Mouse (Mus musculus) limb, embryonic 12.5 days (tissue): ENCODE data around the gene Ttc6. TPM values are rescaled to one million over a fixed set of nuclear protein-coding genes. Genes with fewer than 3 reads are reported as not detected.

ENCODE experiments used
- ATAC-seq: fragments of 200-750 bp; cut with Nextera tagmentation; 2 replicates; pipeline ENCODE4 v1.8.0; 2017; ENCODE audit warnings: low read depth, moderate TSS enrichment; ENCODE audit not compliant: insufficient number of reproducible peaks, insufficient read depth, low FRiP score, low TSS enrichment
- H3K27ac ChIP-seq: fragments of 300-500 bp; sonication (generic); 2 replicates; pipeline ENCODE4 v1.5.1; 2016; ENCODE audit warnings: mild to moderate bottlenecking, moderate library complexity
- H3K27me3 ChIP-seq: fragments of 300-500 bp; sonication (generic); 2 replicates; pipeline ENCODE4 v1.6.1; 2016; ENCODE audit warnings: mild to moderate bottlenecking, moderate library complexity
- H3K36me3 ChIP-seq: fragments of 300-500 bp; sonication (generic); 2 replicates; pipeline ENCODE4 v1.6.1; 2016; ENCODE audit warnings: mild to moderate bottlenecking, moderate library complexity
- H3K4me1 ChIP-seq: fragments of 300-500 bp; sonication (generic); replicated peaks from 2 replicates; pipeline ENCODE4 v1.6.1; 2016
- H3K4me2 ChIP-seq: fragments of 300-500 bp; sonication (generic); 2 replicates; pipeline ENCODE4 v1.6.1; 2016; ENCODE audit warnings: mild to moderate bottlenecking, moderate library complexity
- H3K4me3 ChIP-seq: fragments of 300-500 bp; sonication (generic); replicated peaks from 2 replicates; pipeline ENCODE4 v1.5.1; 2016; ENCODE audit warnings: mild to moderate bottlenecking
- H3K9ac ChIP-seq: fragments of 300-500 bp; sonication (generic); replicated peaks from 2 replicates; pipeline ENCODE4 v1.6.1; 2016; ENCODE audit warnings: mild to moderate bottlenecking, moderate library complexity
- H3K9me3 ChIP-seq: fragments of 300-500 bp; sonication (generic); 2 replicates; pipeline ENCODE4 v1.6.1; 2016; ENCODE audit warnings: mild to moderate bottlenecking, moderate library complexity
- WGBS: fragments of 180-500 bp; shearing (Covaris S2); methylation state at CpG from one replicate; pipeline ENCODE4 v1.1.7; 2016; 5-methylcytosine and 5-hydroxymethylcytosine counted together
- polyA plus RNA-seq: library from polyadenylated mRNA; unstranded; fragments of >200 nt; fragmentation: Nextera tagmentation; extraction: Ambion mirVana; gene quantifications from 2 replicates; pipeline ENCODE4 v1.2.1, GENCODE M21; 2016

Ttc6 gene
- polyA plus RNA-seq, 1 experiment from 2014 or later: 0.13 TPM

DNA sequence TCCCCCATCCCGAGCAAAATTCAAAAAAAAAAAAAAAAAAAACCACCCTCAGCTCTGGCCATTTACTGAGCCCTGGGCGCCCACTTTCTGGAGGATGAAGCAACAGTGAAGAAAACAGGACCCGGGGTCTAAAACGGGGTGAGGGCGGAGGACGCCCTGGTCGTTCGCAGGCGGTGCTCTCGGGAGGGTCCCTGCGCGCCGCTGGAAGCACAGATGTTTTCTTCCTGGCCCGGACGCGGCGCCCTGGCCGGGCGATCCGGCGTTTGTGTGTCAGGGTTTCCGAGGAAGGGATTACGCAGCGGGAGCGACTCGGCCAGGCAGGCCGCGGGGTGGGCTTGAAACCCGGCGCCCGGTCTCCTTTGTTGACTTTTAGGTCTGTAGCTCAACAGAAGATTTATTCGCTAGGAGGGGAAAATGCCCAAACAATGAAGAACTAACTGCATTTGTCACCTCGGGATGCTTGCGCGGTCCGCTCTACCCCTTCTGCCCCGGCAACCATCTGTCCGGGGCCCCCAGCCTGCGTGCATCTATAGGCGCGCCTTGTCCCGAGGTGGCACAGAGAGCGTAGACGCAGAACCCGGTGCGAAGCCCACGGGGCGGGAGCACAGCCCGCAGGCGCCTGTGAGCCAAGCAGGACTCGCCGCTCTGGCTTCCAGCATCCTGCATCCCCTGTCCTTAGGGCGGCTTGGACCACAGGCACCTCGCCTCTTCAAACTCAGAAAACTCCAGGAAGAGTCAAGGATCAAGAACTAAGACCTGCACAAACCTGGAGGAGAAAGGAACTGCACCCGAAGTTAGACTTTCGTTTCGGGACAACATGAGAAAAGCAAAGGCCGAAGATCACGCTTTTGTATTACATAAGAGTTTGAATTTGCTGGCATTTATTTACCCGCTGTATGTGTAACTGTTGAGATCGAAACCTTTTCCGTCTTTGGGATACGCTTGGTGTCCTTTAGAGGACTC is 25.0 kb upstream of the Ttc6 start:
- Histone ChIP-seq H3K4me2 (peak overlapping the region; percentile 67), H3K27me3 (peaks cover 85% of the 10 kb centered on the region), H3K9me3 (no peaks in the 10 kb centered on the region), H3K9ac (peak overlapping the region; percentile 37; the same call in 1 of the 2 replicates), H3K36me3 (no peaks in the 10 kb centered on the region), H3K27ac (no peak overlapping the region), H3K4me3 (peak overlapping the region; percentile 42), H3K4me1 (peaks cover 30% of the 10 kb centered on the region)
- under 1% methylated on average over 63 of the region's 63 CpGs for WGBS
- no peak for ATAC-seq

DNA sequence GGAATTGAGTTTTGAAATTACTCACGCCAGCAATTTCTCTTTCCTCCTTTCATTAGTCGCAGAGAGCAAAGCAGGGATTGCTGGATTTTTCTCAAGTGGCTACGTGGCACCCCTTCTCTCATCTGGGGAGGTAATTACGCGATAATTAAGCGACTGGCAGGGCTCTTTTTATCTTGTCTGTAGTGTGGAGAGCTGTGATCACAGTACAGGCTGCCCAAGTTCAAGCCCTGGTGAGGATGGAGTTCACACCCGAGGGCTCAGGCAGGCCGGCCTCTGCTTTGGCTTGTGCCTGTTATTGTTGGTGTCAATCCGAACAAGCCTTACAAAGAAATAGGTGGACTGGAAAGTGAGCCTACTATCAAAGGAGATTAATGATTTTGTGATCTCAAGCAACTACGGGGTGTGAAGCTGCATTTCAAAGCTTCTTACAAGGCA is 24.3 kb upstream of the Ttc6 start:
- no peak for ATAC-seq
- Histone ChIP-seq H3K9ac (no peak overlapping the region), H3K9me3 (no peaks in the 10 kb centered on the region), H3K4me2 (peak overlapping the region; percentile 67), H3K4me1 (peaks cover 29% of the 10 kb centered on the region), H3K36me3 (no peaks in the 10 kb centered on the region), H3K27ac (no peak overlapping the region), H3K4me3 (0 out of 2 replicates have a peak overlapping the region, but pooled peaks have one; percentile 42), H3K27me3 (peaks cover 84% of the 10 kb centered on the region)
- WGBS: 1% methylated on average over 10 of the region's 10 CpGs

DNA sequence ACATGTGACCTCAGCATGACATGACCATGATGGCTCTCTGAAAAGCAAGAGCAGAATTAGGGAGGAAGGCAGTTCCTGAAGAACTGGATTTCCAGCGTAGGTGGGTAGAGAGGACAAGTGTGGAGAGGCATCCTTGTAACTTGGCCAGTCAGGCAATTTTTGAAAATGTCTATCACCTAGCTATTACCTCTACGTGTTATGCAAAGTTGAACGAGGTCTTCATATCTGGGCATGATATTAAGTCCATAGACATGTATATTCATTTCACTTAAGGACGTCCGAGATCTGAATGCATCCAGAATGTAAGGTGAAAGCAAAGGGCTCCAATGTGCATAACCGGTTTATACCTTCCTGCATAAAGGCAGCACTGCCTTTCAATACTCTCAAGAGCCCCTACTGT is 22.8 kb upstream of the Ttc6 start:
- H3K4me3 ChIP-seq: no peak overlapping the region
- 6% methylated on average over 6 of the region's 6 CpGs for WGBS
- no peaks in the 10 kb centered on the region for H3K9me3 ChIP-seq
- no peak overlapping the region for H3K4me2 ChIP-seq
- H3K36me3 ChIP-seq: no peaks in the 10 kb centered on the region
- peaks cover 82% of the 10 kb centered on the region for H3K27me3 ChIP-seq
- no peak for ATAC-seq
- H3K9ac ChIP-seq: no peak overlapping the region
- H3K27ac ChIP-seq: no peak overlapping the region
- H3K4me1 ChIP-seq: peaks cover 32% of the 10 kb centered on the region

GRCm38 (mm10) chr12:57541931-57542745 is 21.8 kb upstream of the Ttc6 start:
- Histone ChIP-seq H3K36me3 (no peaks in the 10 kb centered on the region), H3K4me1 (peaks cover 38% of the 10 kb centered on the region), H3K27me3 (peaks cover 82% of the 10 kb centered on the region), H3K4me2 (peak overlapping the region; percentile 44), H3K4me3 (peak overlapping the region; percentile 27), H3K9ac (no peak overlapping the region; the same call in 1 of the 2 replicates), H3K27ac (no peak overlapping the region), H3K9me3 (no peaks in the 10 kb centered on the region)
- 1% methylated on average over 46 of the region's 46 CpGs for WGBS
- no peak; the same call in 1 of the 2 replicates for ATAC-seq

DNA sequence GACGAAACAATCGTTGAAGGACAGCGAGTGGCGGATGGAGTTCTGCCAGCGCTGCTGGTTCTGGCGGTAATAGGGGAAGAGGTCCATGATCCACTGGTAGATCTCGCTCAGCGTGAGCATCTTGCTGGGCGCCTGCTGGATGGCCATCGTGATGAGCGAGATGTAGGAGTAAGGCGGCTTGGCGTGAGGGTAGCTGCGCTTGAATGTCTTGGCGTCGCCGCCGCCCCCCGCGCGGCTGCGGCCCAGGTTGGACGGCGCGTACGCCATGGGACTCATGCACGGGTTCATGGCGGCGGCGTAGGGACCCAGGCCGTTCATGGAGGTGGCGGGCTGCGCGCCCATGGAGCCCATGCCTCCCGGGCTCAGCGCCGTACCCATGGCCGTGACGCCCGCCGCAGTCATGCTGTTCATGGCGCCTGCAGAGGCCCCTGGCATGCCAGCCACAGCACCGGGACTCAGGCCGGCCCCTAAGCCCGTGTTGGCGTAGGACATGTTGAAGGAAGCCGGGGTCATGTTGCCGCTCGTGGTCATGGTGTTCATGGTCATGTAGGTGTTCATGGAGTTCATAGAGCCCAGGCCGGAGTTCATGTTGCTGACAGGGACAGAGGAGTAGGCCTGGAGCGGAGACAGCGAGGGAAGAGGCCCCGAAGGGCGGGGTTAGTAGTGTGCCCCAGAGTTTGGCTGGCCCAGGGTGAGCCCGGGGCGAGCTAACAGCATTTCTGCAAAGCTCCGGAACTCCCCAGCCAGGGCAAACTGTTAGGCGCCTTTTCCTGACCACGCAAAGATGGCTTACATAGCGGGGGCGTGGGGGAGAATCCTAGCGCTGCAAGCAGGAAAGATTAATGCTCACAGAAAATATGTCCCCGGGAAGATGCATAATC is 20.9 kb upstream of the Ttc6 start:
- Histone ChIP-seq H3K36me3 (no peaks in the 10 kb centered on the region), H3K9me3 (no peaks in the 10 kb centered on the region), H3K27ac (no peak overlapping the region), H3K27me3 (peaks cover 88% of the 10 kb centered on the region), H3K4me2 (peak overlapping the region; percentile 44), H3K9ac (no peak overlapping the region; the same call in 1 of the 2 replicates), H3K4me1 (peaks cover 38% of the 10 kb centered on the region), H3K4me3 (peak overlapping the region; percentile 27)
- ATAC-seq: no peak
- under 1% methylated on average over 63 of the region's 63 CpGs for WGBS

DNA sequence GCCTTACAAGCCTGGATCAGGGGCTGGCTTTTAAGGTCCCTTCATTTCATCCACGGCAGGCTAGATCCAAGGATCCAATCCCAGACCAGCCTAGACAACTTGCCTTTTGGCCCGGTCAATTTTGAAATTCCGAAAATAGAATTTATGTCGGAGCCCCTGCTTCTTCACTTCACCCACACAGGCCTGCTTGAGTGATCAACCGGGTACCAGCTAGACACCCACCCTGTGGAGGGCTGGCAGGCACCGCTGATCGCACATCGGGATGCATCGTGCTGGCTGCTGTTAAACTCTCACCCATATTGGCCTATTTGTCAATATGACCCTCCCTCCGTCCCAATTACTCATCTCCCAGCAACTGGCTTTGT is 20.3 kb upstream of the Ttc6 start:
- no peak for ATAC-seq
- Histone ChIP-seq H3K9ac (no peak overlapping the region), H3K9me3 (no peaks in the 10 kb centered on the region), H3K4me2 (0 out of 2 replicates have a peak overlapping the region, but pooled peaks have one; percentile 44), H3K4me3 (no peak overlapping the region), H3K4me1 (peaks cover 34% of the 10 kb centered on the region), H3K36me3 (no peaks in the 10 kb centered on the region), H3K27me3 (peaks cover 88% of the 10 kb centered on the region), H3K27ac (no peak overlapping the region)
- 2% methylated on average over 10 of the region's 10 CpGs for WGBS

DNA sequence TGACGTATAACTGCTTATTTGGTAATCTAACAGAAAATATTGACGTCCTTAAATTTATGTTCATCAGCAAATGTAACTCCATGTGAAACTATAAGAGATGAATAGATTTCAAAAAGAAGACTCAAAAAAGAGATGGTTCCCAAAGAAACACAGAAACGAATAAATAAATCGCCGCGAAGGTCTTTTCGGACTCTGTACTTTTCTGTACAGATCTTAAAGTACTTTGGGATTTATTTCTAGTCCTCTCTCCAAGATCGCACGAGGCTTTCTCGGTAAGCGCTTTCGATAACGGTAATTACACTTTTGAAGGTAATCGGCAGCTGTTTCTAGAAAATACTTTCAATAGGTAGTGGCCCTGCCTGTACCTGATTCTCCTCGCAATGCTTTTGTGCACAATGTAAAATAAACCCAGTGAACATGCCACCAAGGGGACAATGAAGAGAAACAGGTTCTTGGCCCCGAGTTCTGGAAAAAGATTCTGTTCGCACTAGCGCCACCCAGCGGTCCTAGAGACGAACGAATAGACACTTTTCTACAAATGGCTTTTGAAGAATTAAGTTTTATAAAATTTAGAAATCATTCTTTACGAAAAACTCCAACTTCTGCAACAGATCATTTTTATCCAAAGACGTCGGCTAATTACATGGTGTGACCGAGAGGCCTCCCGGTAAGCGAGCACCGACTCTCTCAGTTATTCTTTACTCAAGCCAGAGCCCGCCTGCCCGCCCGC is 19.1 kb upstream of the Ttc6 start:
- Histone ChIP-seq H3K4me1 (peaks cover 25% of the 10 kb centered on the region), H3K4me3 (peak overlapping the region; percentile 47), H3K27ac (no peak overlapping the region), H3K9ac (no peak overlapping the region), H3K9me3 (no peaks in the 10 kb centered on the region), H3K4me2 (peak overlapping the region; percentile 85), H3K27me3 (peaks cover 88% of the 10 kb centered on the region), H3K36me3 (no peaks in the 10 kb centered on the region)
- 2% methylated on average over 31 of the region's 31 CpGs for WGBS
- no peak for ATAC-seq

GRCm38 (mm10) chr12:57545371-57546241 is 18.3 kb upstream of the Ttc6 start:
- Histone ChIP-seq H3K4me2 (peak overlapping the region; percentile 85), H3K9me3 (no peaks in the 10 kb centered on the region), H3K4me1 (peaks cover 27% of the 10 kb centered on the region), H3K27ac (no peak overlapping the region), H3K4me3 (peak overlapping the region; percentile 47), H3K27me3 (peaks cover 95% of the 10 kb centered on the region), H3K9ac (no peak overlapping the region), H3K36me3 (no peaks in the 10 kb centered on the region)
- peak; percentile 56; the same call in 1 of the 2 replicates for ATAC-seq
- under 1% methylated on average over 79 of the region's 106 CpGs for WGBS

- H3K9ac ChIP-seq: no peak within 1 kb of the TSS
- peak within 1 kb of the TSS; percentile 85 for H3K4me2 ChIP-seq
- H3K27ac ChIP-seq: no peak within 1 kb of the TSS
- H3K36me3 ChIP-seq: no peaks in the 10 kb centered on the region
- H3K9me3 ChIP-seq: no peaks in the 10 kb centered on the region
- ATAC-seq: no peak
- WGBS: under 1% methylated on average over 32 of the region's 32 CpGs
- peaks cover 27% of the 10 kb centered on the region for H3K4me1 ChIP-seq
- peak within 1 kb of the TSS; percentile 47 for H3K4me3 ChIP-seq
- peaks cover 96% of the 10 kb centered on the region for H3K27me3 ChIP-seq
Measured at GRCm38 (mm10) chr12:57546415-57547201, 17.3 kb upstream of the Ttc6 start, which contains the start of gene Foxa1. Gene Foxa1 (minus strand): TSS chr12:57546916.
